Mouse (Mus musculus) forebrain, embryonic 15.5 days (tissue): ENCODE results near the gene Vmn1r74. TPM values are rescaled to one million over a fixed set of nuclear protein-coding genes. Genes with fewer than 3 reads are reported as not detected.
"Not testable (repeated sequence)": the region's sequence is repeated elsewhere in the genome, so short reads cannot be mapped to it uniquely, and the experiment has no call there.

Experiments
- ATAC-seq: fragments of 200-750 bp; cut with Nextera tagmentation; replicated peaks from 2 replicates; pipeline ENCODE4 v1.8.0; 2017; ENCODE audit warnings: mild to moderate bottlenecking, moderate TSS enrichment, moderate library complexity
- H3K27ac ChIP-seq: fragments of 300-500 bp; sonication (generic); replicated peaks from 2 replicates; pipeline ENCODE4 v1.5.1; 2015; ENCODE audit warnings: mild to moderate bottlenecking, inconsistent platforms
- H3K27me3 ChIP-seq: fragments of 300-500 bp; sonication (generic); 2 replicates; pipeline ENCODE4 v1.6.1; 2015; ENCODE audit warnings: inconsistent platforms
- H3K36me3 ChIP-seq: fragments of 300-500 bp; sonication (generic); 2 replicates; pipeline ENCODE4 v1.6.1; 2015; ENCODE audit warnings: mild to moderate bottlenecking, inconsistent platforms
- H3K4me1 ChIP-seq: fragments of 300-500 bp; sonication (generic); 2 replicates; pipeline ENCODE4 v1.6.1; 2015; ENCODE audit warnings: inconsistent platforms
- H3K4me2 ChIP-seq: fragments of 300-500 bp; sonication (generic); replicated peaks from 2 replicates; pipeline ENCODE4 v1.6.1; 2015; ENCODE audit warnings: mild to moderate bottlenecking, inconsistent platforms
- H3K4me3 ChIP-seq: fragments of 300-500 bp; sonication (generic); 2 replicates; pipeline ENCODE4 v1.5.1; 2015; ENCODE audit warnings: mild to moderate bottlenecking, inconsistent platforms
- H3K9ac ChIP-seq: fragments of 300-500 bp; sonication (generic); replicated peaks from 2 replicates; pipeline ENCODE4 v1.6.1; 2015; ENCODE audit warnings: mild to moderate bottlenecking, inconsistent platforms
- H3K9me3 ChIP-seq: fragments of 300-500 bp; sonication (generic); 2 replicates; pipeline ENCODE4 v1.6.1; 2016; ENCODE audit warnings: inconsistent platforms
- WGBS: fragments of 180-500 bp; shearing (Covaris S2); methylation state at CpG from one replicate; pipeline ENCODE4 v1.1.7; 2015; ENCODE audit warnings: mixed read lengths; 5-methylcytosine and 5-hydroxymethylcytosine counted together
- polyA plus RNA-seq: library from polyadenylated mRNA; unstranded; fragments of >200 nt; fragmentation: Nextera tagmentation; extraction: Ambion mirVana; gene quantifications from 2 replicates; pipeline ENCODE4 v1.2.1, GENCODE M21; 2015

Vmn1r74 gene
- not detected in 2 replicates for polyA plus RNA-seq

- WGBS: 79% methylated on average over 2 of the region's 2 CpGs
- Histone ChIP-seq H3K4me3 (no peak within 1 kb of the TSS), H3K9ac (no peak within 1 kb of the TSS), H3K9me3 (peaks cover 21% of the 10 kb centered on the region), H3K4me2 (no peak within 1 kb of the TSS), H3K36me3 (no peaks in the 10 kb centered on the region), H3K27ac (no peak within 1 kb of the TSS), H3K27me3 (no peaks in the 10 kb centered on the region), H3K4me1 (no peaks in the 10 kb centered on the region)
- ATAC-seq: no peak
Observed at GRCm38 (mm10) chr7:11833680-11834079, at the start of gene Vmn1r74. Vmn1r74 (plus strand) TSS chr7:11833980.

GRCm38 (mm10) chr7:11813751-11814150 lies 20.0 kb upstream of the Vmn1r74 start:
- no peak overlapping the region for H3K4me3 ChIP-seq
- H3K4me2 ChIP-seq: no peak overlapping the region
- H3K36me3 ChIP-seq: no peaks in the 10 kb centered on the region
- no peak overlapping the region for H3K27ac ChIP-seq
- H3K9ac ChIP-seq: no peak overlapping the region
- H3K27me3 ChIP-seq: no peaks in the 10 kb centered on the region
- ATAC-seq: no peak
- peaks cover 41% of the 10 kb centered on the region for H3K9me3 ChIP-seq
- H3K4me1 ChIP-seq: no peaks in the 10 kb centered on the region

GRCm38 (mm10) chr7:11822166-11822565 lies 11.6 kb upstream of the Vmn1r74 start:
- H3K36me3 ChIP-seq: no peaks in the 10 kb centered on the region
- H3K4me1 ChIP-seq: no peaks in the 10 kb centered on the region
- WGBS: 86% methylated on average over 1 of the region's 1 CpGs
- no peak overlapping the region for H3K4me3 ChIP-seq
- no peak overlapping the region for H3K4me2 ChIP-seq
- no peaks in the 10 kb centered on the region for H3K27me3 ChIP-seq
- H3K9ac ChIP-seq: no peak overlapping the region
- no peak for ATAC-seq
- H3K9me3 ChIP-seq: peaks cover 30% of the 10 kb centered on the region
- H3K27ac ChIP-seq: no peak overlapping the region

GRCm38 (mm10) chr7:11823246-11823645 lies 10.5 kb upstream of the Vmn1r74 start:
- not testable (repeated sequence) for H3K27ac ChIP-seq, H3K27me3 ChIP-seq, H3K36me3 ChIP-seq, H3K9ac ChIP-seq, H3K4me3 ChIP-seq, H3K4me1 ChIP-seq, ATAC-seq, H3K4me2 ChIP-seq
- 90% methylated on average over 9 of the region's 9 CpGs for WGBS
- H3K9me3 ChIP-seq: peaks cover 21% of the 10 kb centered on the region; the same call in 1 of the 2 replicates

- Histone ChIP-seq H3K27ac (no peak within 1 kb of the TSS), H3K9ac (no peak within 1 kb of the TSS), H3K9me3 (0 out of 2 replicates have a peak, but pooled peaks cover 9% of the 10 kb centered on the region), H3K27me3 (no peaks in the 10 kb centered on the region), H3K4me2 (no peak within 1 kb of the TSS), H3K4me3 (no peak within 1 kb of the TSS), H3K4me1 (no peaks in the 10 kb centered on the region), H3K36me3 (no peaks in the 10 kb centered on the region)
- ATAC-seq: no peak
Observed at GRCm38 (mm10) chr7:11874330-11874729, 40.5 kb downstream of the Vmn1r74 start, which contains the start of gene Vmn1r75. Vmn1r75 (plus strand) TSS chr7:11874630.

Other genes with a start within 250 kb of the Vmn1r74 start
- not detected in 2 replicates for gene Zscan4-ps3, start 224.7 kb upstream of the Vmn1r74 start, polyA plus RNA-seq
- gene Vmn1r72, start 153.8 kb upstream of the Vmn1r74 start, polyA plus RNA-seq: not detected in 2 replicates
- gene Vmn1r73, start 103.7 kb upstream of the Vmn1r74 start, polyA plus RNA-seq: not detected in 2 replicates
- gene Vmn1r75, start 40.6 kb downstream of the Vmn1r74 start, polyA plus RNA-seq: not detected in 2 replicates
- gene Vmn1r76, start 104.2 kb downstream of the Vmn1r74 start, polyA plus RNA-seq: not detected in 2 replicates
- gene Vmn1r77, start 202.8 kb downstream of the Vmn1r74 start, polyA plus RNA-seq: not detected in 2 replicates